Comparison of ENCODE assay signal across 9 mouse cellular contexts in genomic region chr8:47370421-47371080, GRCm38 (mm10).
DNase-seq lines count a peak whose midpoint lies in the region; ATAC-seq and TF ChIP-seq lines count a peak whose summit lies in the region.
"Had no signal": no experiment of that assay in that cellular context is flagged by ENCODE, and none has a peak within 500 bp of the region (broad histone marks: within the 10 kb centered on the region; RNA-seq: fewer than 3 reads in every experiment).

No protein-coding gene starts in this region.

- DNase-seq in NIH3T3 (ENCODE audit: low read depth) = peak; percentile 82
- DNase-seq in cerebellum, adult 2 months = peak; percentile 86 to 87
- peak; percentile 78 to 93 for DNase-seq in frontal cortex, adult 2 months (ENCODE audit: extremely low spot score in 1 of 2, low spot score in 1 of 2)
- peak; percentile 91 for DNase-seq in hindbrain, postnatal 0 days (ENCODE audit: low spot score)
- DNase-seq in left cerebral cortex, adult 18-20 months (ENCODE audit: low spot score in 2 of 2) = peak; percentile 89
- DNase-seq in mesoderm, embryonic 11.5 days (ENCODE audit: low read depth, low spot score) = peak; percentile 89
- DNase-seq in right cerebral cortex, postnatal 25 days = peak; percentile 87

- no peak overlapping the region for H3K4me3 ChIP-seq in cerebellum, adult 2 months (replicated peaks; ENCODE audit: insufficient read depth, low read depth, low read length)
- no peak overlapping the region for H3K4me3 ChIP-seq in hindbrain, postnatal 0 days (ENCODE audit: low read length)
- H3K4me3 ChIP-seq: myocyte had no signal

- TF ChIP-seq POLR2A in cerebellum, adult 2 months (IDR thresholded peaks at IDR 0.05; ENCODE audit: borderline replicate concordance, insufficient read depth, low read length) = no peak

- peak; percentile 73 for ATAC-seq in hindbrain, postnatal 0 days
- ATAC-seq in erythroblast, adult 5-6 weeks (replicated peaks; ENCODE audit: low FRiP score, poor library complexity, severe bottlenecking) = no peak

- H3K9ac ChIP-seq in hindbrain, postnatal 0 days (replicated peaks; ENCODE audit: low read length) = no peak overlapping the region

- no peaks in the 10 kb centered on the region for H3K4me1 ChIP-seq in cerebellum, adult 2 months (ENCODE audit: control insufficient read depth, insufficient read depth, low read length)
- H3K4me1 ChIP-seq in hindbrain, postnatal 0 days (ENCODE audit: insufficient read depth, low read length) = no peaks in the 10 kb centered on the region

- H3K27ac ChIP-seq in cerebellum, adult 2 months (ENCODE audit: insufficient read depth, low read length) = no peak overlapping the region
- H3K27ac ChIP-seq in hindbrain, postnatal 0 days = no peak overlapping the region

- H3K9me3 ChIP-seq in hindbrain, postnatal 0 days (ENCODE audit: low read length) = no peaks in the 10 kb centered on the region

- H3K27me3 ChIP-seq in cerebellum, adult 2 months (ENCODE audit: control insufficient read depth, insufficient read depth, low read length) = no peaks in the 10 kb centered on the region
- no peaks in the 10 kb centered on the region for H3K27me3 ChIP-seq in hindbrain, postnatal 0 days (ENCODE audit: insufficient read depth, low read length)

- TF ChIP-seq CTCF in cerebellum, adult 2 months (IDR thresholded peaks at IDR 0.05; ENCODE audit: borderline replicate concordance, insufficient read depth, low read depth, low read length) = peak; percentile 83
- TF ChIP-seq CTCF in hindbrain, postnatal 0 days (IDR thresholded peaks at IDR 0.05; ENCODE audit: low read depth) = peak; percentile 96

- WGBS in cerebellum, adult 2 months = 21% methylated on average over 15 of the region's 15 CpGs
- 27% methylated on average over 15 of the region's 15 CpGs for WGBS in hindbrain, postnatal 0 days

- no peak overlapping the region for H3K4me2 ChIP-seq in hindbrain, postnatal 0 days (ENCODE audit: low read depth, low read length)

- H3K36me3 ChIP-seq in hindbrain, postnatal 0 days (ENCODE audit: insufficient read depth, low read length) = no peaks in the 10 kb centered on the region
